Mouse (Mus musculus) megakaryocyte progenitor cell, adult 5-6 weeks (primary cell): ENCODE data around the gene Gbp2b. TPM values are rescaled to one million over a fixed set of nuclear protein-coding genes. Genes with fewer than 3 reads are reported as not detected.
A peak's percentile ranks its signal among the peaks of the same experiment; 100 is the strongest.
"Not testable (repeated sequence)": the region's sequence is repeated elsewhere in the genome, so short reads cannot be mapped to it uniquely, and the experiment has no call there.

Experiments
- ATAC-seq: replicated peaks from 2 replicates; pipeline ENCODE4 v1.8.0; 2016; ENCODE audit warnings: mild to moderate bottlenecking, moderate TSS enrichment, inconsistent platforms; ENCODE audit not compliant: poor library complexity
- total RNA-seq, 2 experiments: library from RNA; stranded (forward) in 1 of 2; stranded (reverse) in 1 of 2; fragments of 157-497, 149-512 nt in 1 of 2; fragments of 200-1000 nt in 1 of 2; gene quantifications; 2 replicates each; pipeline versions ENCODE4 v1.2.3 to v1.2.4; 2015 to 2017

The Gbp2b gene
- total RNA-seq (2015) (not detected in 2 replicates), total RNA-seq (2017) (not detected in 2 replicates)

- no peak for ATAC-seq
These were observed at the start of gene Gbp2b for GRCm38 (mm10) chr3:142594547-142594946. TSS of gene Gbp2b (plus strand) at chr3:142594847.

GRCm38 (mm10) chr3:142546690-142547089, 48.0 kb upstream of the Gbp2b start:
- ATAC-seq = peak; percentile 48

- ATAC-seq = no peak
These were observed 44.5 kb upstream of the Gbp2b start for GRCm38 (mm10) chr3:142550052-142550676.

- no peak for ATAC-seq
These were observed 40.0 kb upstream of the Gbp2b start for GRCm38 (mm10) chr3:142554601-142555000.

GRCm38 (mm10) chr3:142555623-142556022, 39.0 kb upstream of the Gbp2b start:
- no peak for ATAC-seq

- peak; percentile 7 for ATAC-seq
These were observed 34.9 kb upstream of the Gbp2b start, which contains the start of gene Gbp3 for GRCm38 (mm10) chr3:142559632-142560228. TSS of gene Gbp3 (plus strand) at chr3:142560026.

GRCm38 (mm10) chr3:142560296-142560948, 34.2 kb upstream of the Gbp2b start:
- ATAC-seq = peak; percentile 95

GRCm38 (mm10) chr3:142561045-142561646, 33.5 kb upstream of the Gbp2b start:
- peak; percentile 4; the same call in 1 of the 2 replicates for ATAC-seq

GRCm38 (mm10) chr3:142561666-142562065, 33.0 kb upstream of the Gbp2b start:
- peak; percentile 26; the same call in 1 of the 2 replicates for ATAC-seq

- not testable (repeated sequence) for ATAC-seq
These were observed 27.2 kb upstream of the Gbp2b start for GRCm38 (mm10) chr3:142567490-142567889.

- ATAC-seq = no peak
These were observed 23.9 kb upstream of the Gbp2b start for GRCm38 (mm10) chr3:142570738-142571137.

GRCm38 (mm10) chr3:142577108-142577507, 17.5 kb upstream of the Gbp2b start:
- ATAC-seq = peak; percentile 76

- ATAC-seq = no peak
These were observed 16.3 kb upstream of the Gbp2b start for GRCm38 (mm10) chr3:142578342-142578741.

- no peak for ATAC-seq
These were observed 11.6 kb upstream of the Gbp2b start for GRCm38 (mm10) chr3:142583067-142583466.

GRCm38 (mm10) chr3:142587386-142587785, 7.3 kb upstream of the Gbp2b start:
- ATAC-seq = no peak

GRCm38 (mm10) chr3:142588888-142589287, 5.8 kb upstream of the Gbp2b start:
- ATAC-seq = no peak

GRCm38 (mm10) chr3:142590431-142591067, 4.1 kb upstream of the Gbp2b start:
- ATAC-seq = peak; percentile 87

- ATAC-seq = no peak
These were observed 3.3 kb downstream of the Gbp2b start for GRCm38 (mm10) chr3:142597923-142598322.

GRCm38 (mm10) chr3:142601675-142602074, 7.0 kb downstream of the Gbp2b start:
- no peak for ATAC-seq

- ATAC-seq = no peak
These were observed 24.0 kb downstream of the Gbp2b start for GRCm38 (mm10) chr3:142618658-142619057.

- no peak for ATAC-seq
These were observed 25.0 kb downstream of the Gbp2b start for GRCm38 (mm10) chr3:142619606-142620005.
